Mouse (Mus musculus) layer of hippocampus, postnatal 25 days (tissue): ENCODE results near the gene Mtus2. TPM values are rescaled to one million over a fixed set of nuclear protein-coding genes. Genes with fewer than 3 reads are reported as not detected.

Experiments used
- DNase-seq, 2 experiments: peaks; one replicate each; pipeline ENCODE4 v3.0.0; 2022; ENCODE audit warnings: mixed read lengths in 2 of 2, low spot score in 1 of 2; ENCODE audit errors: extremely low spot score in 1 of 2
- total RNA-seq, 2 experiments: library from RNA; stranded (reverse); gene quantifications; 2 replicates each; pipeline ENCODE4 v1.2.3; 2021

Gene Mtus2
- total RNA-seq, 2 experiments from 2014 or later, result 30.0 to 35.6 TPM

DNA sequence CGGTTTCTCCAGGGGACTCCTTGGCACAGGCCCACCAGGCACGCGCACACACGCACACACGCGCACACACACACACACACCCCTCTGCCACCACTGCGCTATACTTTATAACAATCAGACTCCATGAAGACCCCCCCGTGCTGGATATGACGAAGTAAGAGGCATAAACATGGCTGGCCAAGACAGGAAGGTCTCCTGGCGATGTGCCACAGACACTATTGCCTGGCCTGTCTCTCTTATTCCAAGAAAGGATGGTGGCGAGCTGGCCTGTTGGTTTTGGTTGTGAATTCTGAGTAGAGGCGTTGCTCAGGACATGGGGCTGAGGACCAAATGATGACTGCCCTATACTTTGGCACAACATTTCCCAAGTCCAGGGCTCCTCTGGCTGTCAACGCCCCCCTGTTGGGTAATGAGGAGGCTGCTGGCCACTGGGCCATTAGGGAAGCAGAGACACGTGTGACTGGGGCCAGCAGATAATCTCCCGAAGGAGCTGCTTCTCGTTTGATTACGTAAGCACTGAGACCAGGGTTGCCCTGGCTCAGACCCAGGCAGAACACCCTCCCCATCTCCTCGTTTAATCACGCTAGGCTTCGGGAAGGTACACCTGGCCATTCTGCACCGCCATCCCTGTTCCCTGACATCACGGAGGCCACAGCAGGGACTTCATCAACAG is 406.5 kb downstream of the Mtus2 start:
- no peak for DNase-seq

Other genes with a start within 250 kb of the Mtus2 start
- 10 to 100 TPM; 25.0 to 34.5 TPM for gene Flt1, start 231.3 kb upstream of the Mtus2 start, total RNA-seq
- gene Pomp, start 96.9 kb upstream of the Mtus2 start, total RNA-seq, result 100 to 1,000 TPM; 133 to 160 TPM
- 1 to 10 TPM; 5.8 to 7.0 TPM for gene Slc46a3, start 62.5 kb upstream of the Mtus2 start, total RNA-seq